Mouse (Mus musculus) frontal cortex, postnatal 36 days (tissue): Measurements from ENCODE around the gene Pitpnm3.
A peak's percentile ranks its signal among the peaks of the same experiment; 100 is the strongest.

Source experiments
- DNase-seq, 2 experiments: peaks; one replicate each; pipeline ENCODE4 v3.0.0; 2022; ENCODE audit warnings: low spot score in 2 of 2

Gene Pitpnm3

GRCm38 (mm10) chr11:72136231-72136982 is 829 bp upstream of the Pitpnm3 start:
- DNase-seq, result peak; percentile 17 to 31

GRCm38 (mm10) chr11:72134536-72135382 is 819 bp downstream of the Pitpnm3 start:
- DNase-seq, result peak; percentile 32 to 42

- DNase-seq, result peak in 1 of 2 experiments; percentile 29
Measured at GRCm38 (mm10) chr11:72133075-72133474, 2.5 kb downstream of the Pitpnm3 start.

GRCm38 (mm10) chr11:72132266-72132665 is 3.3 kb downstream of the Pitpnm3 start:
- DNase-seq, result peak; percentile 39 to 54

GRCm38 (mm10) chr11:72131697-72132096 is 3.9 kb downstream of the Pitpnm3 start:
- no peak for DNase-seq

GRCm38 (mm10) chr11:72130905-72131304 is 4.7 kb downstream of the Pitpnm3 start:
- no peak for DNase-seq

- DNase-seq, result peak in 1 of 2 experiments; percentile 42
Measured at GRCm38 (mm10) chr11:72130472-72130871, 5.1 kb downstream of the Pitpnm3 start.

- peak in 1 of 2 experiments; percentile 53 for DNase-seq
Measured at GRCm38 (mm10) chr11:72130021-72130420, 5.6 kb downstream of the Pitpnm3 start.

GRCm38 (mm10) chr11:72129032-72129894 is 6.3 kb downstream of the Pitpnm3 start:
- no peak for DNase-seq

- no peak for DNase-seq
Measured at GRCm38 (mm10) chr11:72127450-72128189, 8.0 kb downstream of the Pitpnm3 start.

- DNase-seq, result no peak
Measured at GRCm38 (mm10) chr11:72125781-72126180, 9.8 kb downstream of the Pitpnm3 start.

GRCm38 (mm10) chr11:72123531-72123930 is 12.0 kb downstream of the Pitpnm3 start:
- DNase-seq, result no peak

GRCm38 (mm10) chr11:72120354-72120753 is 15.2 kb downstream of the Pitpnm3 start:
- no peak for DNase-seq

- no peak for DNase-seq
Measured at GRCm38 (mm10) chr11:72118630-72119029, 16.9 kb downstream of the Pitpnm3 start.

GRCm38 (mm10) chr11:72113296-72113695 is 22.3 kb downstream of the Pitpnm3 start:
- DNase-seq, result no peak

GRCm38 (mm10) chr11:72110726-72111125 is 24.9 kb downstream of the Pitpnm3 start:
- DNase-seq, result peak in 1 of 2 experiments; percentile 52

GRCm38 (mm10) chr11:72104223-72104622 is 31.4 kb downstream of the Pitpnm3 start:
- DNase-seq, result no peak

- no peak for DNase-seq
Measured at GRCm38 (mm10) chr11:72103530-72103929, 32.0 kb downstream of the Pitpnm3 start.

- no peak for DNase-seq
Measured at GRCm38 (mm10) chr11:72100996-72101395, 34.6 kb downstream of the Pitpnm3 start.

GRCm38 (mm10) chr11:72099181-72099580 is 36.4 kb downstream of the Pitpnm3 start:
- DNase-seq, result no peak

- DNase-seq, result no peak
Measured at GRCm38 (mm10) chr11:72098027-72098426, 37.6 kb downstream of the Pitpnm3 start.
